Mouse (Mus musculus): Measurements from ENCODE around the gene Tbce.

DNA sequence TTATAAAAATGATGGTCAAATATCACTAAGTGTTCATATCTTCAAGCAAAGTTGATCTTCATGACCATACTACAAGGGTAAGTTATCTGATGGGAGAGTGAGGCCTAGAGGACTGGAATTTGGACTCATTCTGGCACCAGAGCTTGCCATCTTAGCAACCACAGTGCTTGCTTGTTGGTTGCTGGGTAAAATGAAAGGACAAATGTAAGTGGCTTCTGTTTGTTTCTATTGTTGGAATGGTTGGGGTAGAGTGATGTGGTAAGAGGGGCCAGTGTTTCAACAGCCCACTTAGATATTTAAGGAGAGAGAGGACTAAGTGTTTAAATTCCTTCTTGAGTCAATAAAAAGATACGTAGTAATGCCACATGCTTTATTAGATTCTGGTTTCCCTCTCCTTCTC lies 49.2 kb upstream of the Tbce start:
- TF ChIP-seq ZMIZ1 (IDR thresholded peaks at IDR 0.05; ENCODE audit: low read depth, low read length), result no peak
- TF ChIP-seq E2F4 (IDR thresholded peaks at IDR 0.05; ENCODE audit: borderline replicate concordance, low read depth, low read length), result no peak
- no peak for TF ChIP-seq MAX (IDR thresholded peaks at IDR 0.05; ENCODE audit: low read length)
- TF ChIP-seq GABPA (IDR thresholded peaks at IDR 0.05; ENCODE audit: low read depth, low read length), result no peak
- no peak for TF ChIP-seq CTCF (IDR thresholded peaks at IDR 0.05 in 2 of 3, conservative IDR thresholded peaks at IDR 0.05 in 1 of 3; ENCODE audit: control insufficient read depth in 1 of 3, insufficient read depth in 1 of 3, low read depth in 2 of 3, low read length in 3 of 3, poor library complexity in 1 of 3, severe bottlenecking in 1 of 3)
- no peak for TF ChIP-seq USF1 (IDR thresholded peaks at IDR 0.05; ENCODE audit: low read depth, low read length)
- no peak for TF ChIP-seq UBTF (IDR thresholded peaks at IDR 0.05; ENCODE audit: borderline replicate concordance, insufficient read depth, low read depth, low read length)
- TF ChIP-seq EP300 (IDR thresholded peaks at IDR 0.05; ENCODE audit: low read depth in 1 of 2, low read length in 2 of 2), result no peak
- no peak for TF ChIP-seq POLR2A (IDR thresholded peaks at IDR 0.05; ENCODE audit: control insufficient read depth in 1 of 2, insufficient read depth in 1 of 2, low read depth in 1 of 2, low read length in 2 of 2, poor library complexity in 1 of 2)
- no peak for TF ChIP-seq TAL1 (IDR thresholded peaks at IDR 0.05; ENCODE audit: low read length)
- TF ChIP-seq ZC3H11A (IDR thresholded peaks at IDR 0.05; ENCODE audit: low read depth, low read length), result no peak

Data from MEL (cell line).